Mouse (Mus musculus) heart, embryonic 16.5 days (tissue): Measurements from ENCODE around the gene Bbc3. TPM values are rescaled to one million over a fixed set of nuclear protein-coding genes. Genes with fewer than 3 reads are reported as not detected.

Experiments
- ATAC-seq: fragments of 200-750 bp; cut with Nextera tagmentation; replicated peaks from 2 replicates; pipeline ENCODE4 v1.8.0; 2017; ENCODE audit warnings: moderate number of reproducible peaks; ENCODE audit not compliant: insufficient read depth, low FRiP score; ENCODE audit errors: extremely low read depth
- H3K27ac ChIP-seq: fragments of 300-500 bp; sonication (generic); 2 replicates; pipeline ENCODE4 v1.5.1; 2014; ENCODE audit warnings: mild to moderate bottlenecking, low read length, control low read depth, moderate library complexity
- H3K27me3 ChIP-seq: fragments of 300-500 bp; sonication (generic); 2 replicates; pipeline ENCODE4 v1.6.1; 2014; ENCODE audit warnings: low read length, mixed read lengths; ENCODE audit not compliant: control insufficient read depth, insufficient read depth
- H3K36me3 ChIP-seq: fragments of 300-500 bp; sonication (generic); 2 replicates; pipeline ENCODE4 v1.6.1; 2014; ENCODE audit not compliant: control insufficient read depth, insufficient read depth
- H3K4me1 ChIP-seq: fragments of 300-500 bp; sonication (generic); 2 replicates; pipeline ENCODE4 v1.6.1; 2014; ENCODE audit warnings: low read length, mixed read lengths; ENCODE audit not compliant: control insufficient read depth, insufficient read depth
- H3K4me2 ChIP-seq: fragments of 300-500 bp; sonication (generic); 2 replicates; pipeline ENCODE4 v1.6.1; 2014; ENCODE audit warnings: low read depth, mild to moderate bottlenecking, control low read depth, low read length
- H3K4me3 ChIP-seq: fragments of 300-500 bp; sonication (generic); 2 replicates; pipeline ENCODE4 v1.5.1; 2014; ENCODE audit warnings: mild to moderate bottlenecking, control low read depth, low read length
- H3K9ac ChIP-seq: fragments of 300-500 bp; sonication (generic); 2 replicates; pipeline ENCODE4 v1.6.1; 2014; ENCODE audit warnings: low read length, control low read depth
- H3K9me3 ChIP-seq: fragments of 300-500 bp; sonication (generic); replicated peaks from 2 replicates; pipeline ENCODE4 v1.6.1; 2016; ENCODE audit warnings: low read length; ENCODE audit not compliant: control insufficient read depth
- WGBS: fragments of 180-500 bp; shearing (Covaris S2); extraction: QIAGEN DNeasy Blood & Tissue Kit; methylation state at CpG from one replicate; pipeline ENCODE4 v1.1.7; 2014; 5-methylcytosine and 5-hydroxymethylcytosine counted together
- polyA plus RNA-seq: library from polyadenylated mRNA; unstranded; fragments of >200 nt; fragmentation: Nextera tagmentation; extraction: Ambion mirVana; gene quantifications from 2 replicates; pipeline ENCODE4 v1.2.1, GENCODE M21; 2015

The Bbc3 gene
- polyA plus RNA-seq, 1 experiment from 2014 or later: 5.7 TPM

DNA sequence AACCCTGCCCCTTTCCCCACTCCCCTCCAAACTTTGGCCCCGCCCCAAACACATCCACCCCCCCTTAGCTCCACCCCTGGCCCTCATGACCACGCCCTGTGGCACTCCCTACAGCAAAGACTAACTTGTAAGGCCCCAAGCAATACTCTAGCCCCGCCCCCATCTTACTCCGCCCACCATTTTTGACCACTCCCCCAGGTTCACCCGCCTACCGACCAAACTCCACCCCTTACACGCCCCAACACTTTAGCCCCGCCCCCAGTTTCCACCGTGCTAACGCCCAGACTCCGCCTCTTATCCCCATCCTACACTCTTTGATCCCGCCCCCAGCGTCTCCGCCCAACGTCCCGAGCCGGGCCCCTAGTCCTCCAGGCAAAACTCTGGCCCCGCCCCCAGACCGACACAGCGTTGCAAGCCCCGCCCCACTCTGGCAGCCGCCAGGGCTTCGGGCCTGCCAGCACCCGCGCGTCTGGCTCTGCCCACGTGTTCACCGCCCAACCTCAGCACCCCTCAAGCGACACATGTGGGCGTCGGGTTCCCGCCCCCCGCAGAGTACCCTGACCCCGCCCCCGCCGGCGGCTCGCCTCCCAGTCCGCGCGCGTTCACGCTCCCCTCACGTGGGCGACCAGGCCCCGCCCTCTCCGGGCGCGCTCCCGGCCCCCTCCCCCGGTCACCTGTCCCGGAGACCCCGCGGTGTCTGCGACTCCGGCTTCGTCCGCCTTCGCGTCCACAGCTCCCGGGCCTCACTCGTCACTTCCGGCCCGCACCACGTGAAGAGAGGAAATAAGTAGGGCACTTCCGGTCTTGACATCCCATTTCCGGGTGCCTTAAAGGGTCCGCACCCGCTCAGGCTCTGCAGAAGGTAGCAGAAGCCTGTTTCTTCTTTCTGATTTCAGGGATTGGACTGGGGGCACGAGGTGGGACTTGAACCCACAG is 21.9 kb upstream of the Bbc3 start, which contains the start of gene Ccdc9:
Ccdc9 (minus strand) TSS at position 770 of the 936 bp plus-strand sequence.
- under 1% methylated on average over 63 of the region's 70 CpGs for WGBS
- peak within 1 kb of the TSS; percentile 85 for H3K9ac ChIP-seq
- peak within 1 kb of the TSS; percentile 78 for H3K4me3 ChIP-seq
- peak; percentile 90 for ATAC-seq
- no peaks in the 10 kb centered on the region for H3K9me3 ChIP-seq
- peaks cover 4% of the 10 kb centered on the region; the same call in 1 of the 2 replicates for H3K4me1 ChIP-seq
- no peaks in the 10 kb centered on the region for H3K27me3 ChIP-seq
- H3K27ac ChIP-seq: peak within 1 kb of the TSS; percentile 98
- peaks cover 19% of the 10 kb centered on the region for H3K36me3 ChIP-seq
- H3K4me2 ChIP-seq: peak within 1 kb of the TSS; percentile 58

GRCm38 (mm10) chr7:16287016-16287415 is 21.2 kb upstream of the Bbc3 start:
- Histone ChIP-seq H3K4me3 (peak overlapping the region; percentile 78), H3K9ac (peak overlapping the region; percentile 85), H3K27me3 (no peaks in the 10 kb centered on the region), H3K4me2 (peak overlapping the region; percentile 58), H3K36me3 (peaks cover 18% of the 10 kb centered on the region), H3K4me1 (peaks cover 4% of the 10 kb centered on the region; the same call in 1 of the 2 replicates), H3K9me3 (no peaks in the 10 kb centered on the region), H3K27ac (peak overlapping the region; percentile 98)
- 79% methylated on average over 2 of the region's 2 CpGs for WGBS
- no peak for ATAC-seq

DNA sequence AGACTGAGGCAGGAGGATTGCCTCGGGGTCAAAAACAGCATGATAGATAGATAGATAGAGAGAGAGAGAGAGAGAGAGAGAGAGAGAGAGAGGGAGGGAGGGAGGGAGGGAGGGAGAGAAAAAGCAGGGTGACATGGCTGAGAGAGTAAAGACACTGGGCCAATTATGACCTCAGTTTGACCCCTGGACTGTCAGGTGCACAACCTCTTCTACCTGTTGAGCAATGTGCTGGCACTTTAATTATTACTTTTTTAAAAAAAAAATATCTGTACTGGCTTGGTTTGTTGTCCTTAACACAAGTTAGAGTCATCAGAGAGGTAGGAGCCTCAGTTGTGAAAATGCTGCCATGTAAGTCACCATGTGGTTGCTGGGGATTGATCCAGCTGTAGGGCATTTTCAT is 20.4 kb upstream of the Bbc3 start:
- ATAC-seq: no peak
- H3K4me3 ChIP-seq: no peak overlapping the region
- H3K36me3 ChIP-seq: peaks cover 12% of the 10 kb centered on the region
- WGBS: 70% methylated on average over 1 of the region's 1 CpGs
- H3K4me2 ChIP-seq: no peak overlapping the region
- H3K9me3 ChIP-seq: no peaks in the 10 kb centered on the region
- H3K27ac ChIP-seq: no peak overlapping the region
- H3K9ac ChIP-seq: no peak overlapping the region
- H3K27me3 ChIP-seq: no peaks in the 10 kb centered on the region
- peaks cover 4% of the 10 kb centered on the region; the same call in 1 of the 2 replicates for H3K4me1 ChIP-seq

DNA sequence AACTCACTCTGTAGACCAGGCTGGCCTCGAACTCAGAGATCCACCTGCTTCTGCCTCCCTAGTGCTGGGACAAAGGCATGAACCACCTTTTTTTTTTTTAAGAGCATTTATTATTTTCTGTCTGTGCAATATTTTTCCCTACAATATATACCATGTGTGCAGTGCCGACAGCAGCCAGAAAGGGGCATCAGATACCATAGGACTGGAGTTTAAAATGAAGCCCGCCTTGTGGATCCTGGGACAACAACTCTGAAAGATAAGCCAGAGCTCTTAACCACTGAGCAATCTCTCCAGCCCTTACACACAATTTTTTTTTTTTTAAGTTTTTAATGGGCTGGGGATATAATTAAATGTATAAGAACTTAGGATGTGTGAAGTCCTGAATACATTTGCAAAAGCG is 13.8 kb upstream of the Bbc3 start:
- H3K4me3 ChIP-seq: peak overlapping the region; percentile 73
- H3K36me3 ChIP-seq: no peaks in the 10 kb centered on the region
- no peak for ATAC-seq
- H3K9ac ChIP-seq: peak overlapping the region; percentile 51; the same call in 1 of the 2 replicates
- H3K9me3 ChIP-seq: no peaks in the 10 kb centered on the region
- WGBS: 23% methylated on average over 4 of the region's 4 CpGs
- peak overlapping the region; percentile 95 for H3K27ac ChIP-seq
- peaks cover 18% of the 10 kb centered on the region for H3K4me1 ChIP-seq
- H3K4me2 ChIP-seq: peak overlapping the region; percentile 98
- H3K27me3 ChIP-seq: no peaks in the 10 kb centered on the region

- Histone ChIP-seq H3K36me3 (no peaks in the 10 kb centered on the region), H3K4me3 (peak overlapping the region; percentile 73), H3K27me3 (no peaks in the 10 kb centered on the region), H3K27ac (peak overlapping the region; percentile 95), H3K9ac (peak overlapping the region; percentile 73), H3K9me3 (no peaks in the 10 kb centered on the region), H3K4me1 (peaks cover 23% of the 10 kb centered on the region), H3K4me2 (peak overlapping the region; percentile 98)
- peak; percentile 88 for ATAC-seq
- 0% methylated on average over 23 of the region's 23 CpGs for WGBS
Measured at GRCm38 (mm10) chr7:16294837-16295236, 13.4 kb upstream of the Bbc3 start.

DNA sequence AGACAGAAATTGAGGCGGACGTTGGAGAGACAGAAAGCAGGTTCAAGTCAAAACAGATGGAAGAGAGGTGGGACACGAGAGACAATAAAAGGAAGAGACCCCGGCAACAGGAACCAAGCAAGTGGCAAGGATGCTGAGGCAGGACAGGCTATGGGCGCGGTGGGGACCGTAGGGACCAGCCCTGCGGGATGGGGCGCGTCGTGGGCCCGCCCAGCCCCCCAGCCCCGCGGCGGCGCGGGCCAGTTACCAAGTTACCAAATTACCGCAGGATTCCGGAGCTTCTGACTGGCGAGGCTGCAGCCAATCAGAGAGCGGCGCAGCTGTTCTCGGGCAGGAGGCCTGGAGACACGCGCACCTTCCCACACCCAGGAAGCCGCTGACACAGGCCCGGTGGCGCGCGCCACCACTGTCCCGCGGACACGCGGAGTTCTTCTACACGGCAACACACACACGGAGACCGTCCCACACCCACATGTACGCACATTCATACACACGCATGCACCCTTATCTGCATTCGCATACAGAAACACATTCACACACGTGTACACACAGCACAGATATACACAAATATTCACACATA is 12.8 kb upstream of the Bbc3 start:
- Histone ChIP-seq H3K4me1 (peaks cover 27% of the 10 kb centered on the region), H3K9me3 (no peaks in the 10 kb centered on the region), H3K27ac (peak overlapping the region; percentile 95), H3K9ac (peak overlapping the region; percentile 73), H3K36me3 (no peaks in the 10 kb centered on the region), H3K4me3 (peak overlapping the region; percentile 73), H3K27me3 (no peaks in the 10 kb centered on the region), H3K4me2 (peak overlapping the region; percentile 98)
- 1% methylated on average over 41 of the region's 41 CpGs for WGBS
- peak; percentile 55 for ATAC-seq

DNA sequence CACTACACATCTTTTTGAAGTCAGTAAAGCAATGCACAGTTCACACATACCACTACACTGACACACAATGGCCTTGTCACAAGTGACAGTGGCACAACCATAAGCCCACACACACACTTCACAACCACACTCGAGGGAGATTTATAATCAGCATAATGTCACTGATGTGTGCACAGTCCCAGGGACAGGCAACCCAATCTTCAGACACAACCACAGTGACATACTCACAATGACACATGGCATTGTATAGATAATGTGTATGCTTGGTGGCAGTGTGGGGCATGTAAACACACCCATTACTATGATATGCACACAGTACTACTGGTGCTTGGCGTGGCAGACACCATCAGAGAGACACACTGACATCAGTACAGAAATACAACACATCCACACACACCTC is 12.0 kb upstream of the Bbc3 start:
- no peaks in the 10 kb centered on the region for H3K36me3 ChIP-seq
- no peaks in the 10 kb centered on the region for H3K9me3 ChIP-seq
- 33% methylated on average over 2 of the region's 2 CpGs for WGBS
- H3K4me1 ChIP-seq: peaks cover 27% of the 10 kb centered on the region
- peak overlapping the region; percentile 79 for H3K27ac ChIP-seq
- peak overlapping the region; percentile 77; the same call in 1 of the 2 replicates for H3K4me2 ChIP-seq
- no peak for ATAC-seq
- H3K9ac ChIP-seq: no peak overlapping the region
- no peak overlapping the region for H3K4me3 ChIP-seq
- H3K27me3 ChIP-seq: no peaks in the 10 kb centered on the region

GRCm38 (mm10) chr7:16296766-16297390 is 11.3 kb upstream of the Bbc3 start:
- Histone ChIP-seq H3K27ac (peak overlapping the region; percentile 79), H3K4me2 (peak overlapping the region; percentile 77), H3K4me3 (peak overlapping the region; percentile 48), H3K27me3 (no peaks in the 10 kb centered on the region), H3K9ac (peak overlapping the region; percentile 65), H3K9me3 (no peaks in the 10 kb centered on the region), H3K36me3 (no peaks in the 10 kb centered on the region), H3K4me1 (peaks cover 27% of the 10 kb centered on the region)
- ATAC-seq: peak; percentile 5
- WGBS: under 1% methylated on average over 22 of the region's 22 CpGs
